In the genomic region with DNA sequence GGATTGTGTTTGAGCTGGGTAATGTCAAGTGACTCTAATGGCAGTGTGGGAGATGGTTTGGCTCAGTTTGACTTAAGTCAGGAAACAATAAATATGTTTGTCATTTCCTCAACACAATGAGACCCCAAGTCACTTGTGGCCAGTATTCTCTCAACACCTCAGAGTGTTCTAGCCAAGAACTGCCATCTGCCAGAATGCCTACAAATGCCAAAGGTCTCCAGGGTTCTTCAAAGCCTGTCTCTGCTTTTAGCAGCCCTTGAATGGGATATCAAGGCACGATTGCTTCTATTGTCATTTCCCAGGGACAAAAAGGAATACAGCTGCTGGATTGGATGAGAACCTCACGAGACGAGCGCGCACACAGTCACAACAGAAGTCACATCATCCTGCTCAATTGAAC, we compare ENCODE assay signal across 21 mouse cellular contexts.
"Had no signal": no experiment of that assay in that cellular context is flagged by ENCODE, and none has a peak within 500 bp of the region (broad histone marks: within the 10 kb centered on the region; RNA-seq: fewer than 3 reads in every experiment).

No protein-coding gene starts in this region.

- H3K4me2 ChIP-seq: kidney, embryonic 15.5 days; limb, embryonic 12.5 days; limb, embryonic 15.5 days; liver, embryonic 11.5 days; lung, embryonic 14.5 days; midbrain, embryonic 12.5 days; midbrain, embryonic 15.5 days; neural tube, embryonic 12.5 days; neural tube, embryonic 15.5 days had no signal

- H3K27ac ChIP-seq: kidney, embryonic 15.5 days; limb, embryonic 12.5 days; limb, embryonic 15.5 days; liver, embryonic 14.5 days; macrophage; midbrain, embryonic 12.5 days; midbrain, embryonic 15.5 days; neural tube, embryonic 12.5 days; neural tube, embryonic 15.5 days had no signal

- DNase-seq: kidney, postnatal 10 days; kidney, postnatal 36 days; layer of hippocampus, postnatal 36 days; left cerebral cortex, postnatal 4 days; liver, postnatal 0 days; lung, embryonic 14.5 days; right cerebral cortex, postnatal 4 days; thymus, adult 18-20 months; thymus, postnatal 36 days had no signal

- H3K36me3 ChIP-seq: kidney, embryonic 15.5 days; limb, embryonic 12.5 days; limb, embryonic 15.5 days; midbrain, embryonic 12.5 days; midbrain, embryonic 15.5 days; neural tube, embryonic 12.5 days; neural tube, embryonic 15.5 days had no signal

- H3K27me3 ChIP-seq: kidney, embryonic 15.5 days; limb, embryonic 12.5 days; limb, embryonic 15.5 days; midbrain, embryonic 12.5 days; midbrain, embryonic 15.5 days; neural tube, embryonic 12.5 days; neural tube, embryonic 15.5 days had no signal

- H3K4me3 ChIP-seq: kidney, embryonic 15.5 days; left cerebral cortex, adult 2 months; limb, embryonic 12.5 days; limb, embryonic 15.5 days; midbrain, embryonic 12.5 days; midbrain, embryonic 15.5 days; neural tube, embryonic 12.5 days; neural tube, embryonic 15.5 days had no signal

- H3K9me3 ChIP-seq: kidney, embryonic 15.5 days; limb, embryonic 12.5 days; limb, embryonic 15.5 days; midbrain, embryonic 12.5 days; midbrain, embryonic 15.5 days; neural tube, embryonic 12.5 days; neural tube, embryonic 15.5 days had no signal

- H3K4me1 ChIP-seq: kidney, embryonic 15.5 days; limb, embryonic 12.5 days; limb, embryonic 15.5 days; midbrain, embryonic 12.5 days; midbrain, embryonic 15.5 days had no signal

- ATAC-seq: liver, postnatal 0 days; lung, postnatal 0 days; midbrain, embryonic 15.5 days had no signal

- H3K9ac ChIP-seq: kidney, embryonic 15.5 days; limb, embryonic 12.5 days; limb, embryonic 15.5 days; liver, embryonic 14.5 days; liver, postnatal 0 days; lung, embryonic 14.5 days; midbrain, embryonic 12.5 days; midbrain, embryonic 15.5 days; neural tube, embryonic 12.5 days; neural tube, embryonic 15.5 days had no signal
